Comparison of ENCODE assay signal across 10 mouse cellular contexts in genomic region chr2:103138529-103139265, GRCm38 (mm10).
DNase-seq lines count a peak whose midpoint lies in the region; ATAC-seq and TF ChIP-seq lines count a peak whose summit lies in the region.
"Had no signal": no experiment of that assay in that cellular context is flagged by ENCODE, and none has a peak within 500 bp of the region (broad histone marks: within the 10 kb centered on the region; RNA-seq: fewer than 3 reads in every experiment).

No protein-coding gene starts in this region.

- peak; percentile 12 for DNase-seq in heart, postnatal 0 days (ENCODE audit: low spot score)
- no peak for DNase-seq in heart, adult 8-10 months (ENCODE audit: low spot score)
- peak; percentile 39 for DNase-seq in brain, embryonic 14.5 days (ENCODE audit: low read depth)
- DNase-seq in kidney, postnatal 0 days (ENCODE audit: low spot score) = peak; percentile 17
- DNase-seq in lung, postnatal 25 days (ENCODE audit: low spot score) = peak; percentile 80
- DNase-seq in cerebellum, adult 8-10 months = no peak
- no peak for DNase-seq in gastrocnemius, postnatal 10 days
- DNase-seq: gastrocnemius, postnatal 14 days had no signal

- no peak for TF ChIP-seq POLR2A in brain, embryonic 14.5 days (IDR thresholded peaks at IDR 0.05; ENCODE audit: borderline replicate concordance, extremely low read depth, insufficient read depth, insufficient read length, poor library complexity, severe bottlenecking)

- H3K9me3 ChIP-seq in heart, postnatal 0 days (replicated peaks; ENCODE audit: control insufficient read depth, low read length) = no peaks in the 10 kb centered on the region
- no peaks in the 10 kb centered on the region for H3K9me3 ChIP-seq in kidney, postnatal 0 days (replicated peaks; ENCODE audit: low read length)
- H3K9me3 ChIP-seq in hindbrain, embryonic 13.5 days = no peaks in the 10 kb centered on the region
- H3K9me3 ChIP-seq: G1E had no signal

- H3K36me3 ChIP-seq in heart, postnatal 0 days (replicated peaks; ENCODE audit: control insufficient read depth, insufficient read depth, low read length) = no peaks in the 10 kb centered on the region
- no peaks in the 10 kb centered on the region for H3K36me3 ChIP-seq in kidney, postnatal 0 days (ENCODE audit: insufficient read depth, low read length)
- no peaks in the 10 kb centered on the region for H3K36me3 ChIP-seq in hindbrain, embryonic 13.5 days
- H3K36me3 ChIP-seq: G1E had no signal

- H3K4me1 ChIP-seq in heart, postnatal 0 days (ENCODE audit: control insufficient read depth, insufficient read depth) = no peaks in the 10 kb centered on the region
- 0 out of 2 replicates have a peak, but pooled peaks cover 6% of the 10 kb centered on the region for H3K4me1 ChIP-seq in kidney, postnatal 0 days (replicated peaks; ENCODE audit: insufficient read depth, low read length)
- H3K4me1 ChIP-seq in hindbrain, embryonic 13.5 days (replicated peaks) = no peaks in the 10 kb centered on the region

- ATAC-seq in heart, postnatal 0 days (ENCODE audit: insufficient read depth, low read depth) = no peak
- ATAC-seq in kidney, postnatal 0 days (replicated peaks; ENCODE audit: low FRiP score, low read depth) = peak; percentile 71
- ATAC-seq in hindbrain, embryonic 13.5 days (ENCODE audit: low FRiP score) = no peak

- H3K9ac ChIP-seq in heart, postnatal 0 days (replicated peaks; ENCODE audit: low read depth, low read length) = no peak overlapping the region
- H3K9ac ChIP-seq in kidney, postnatal 0 days (ENCODE audit: low read depth, low read length) = no peak overlapping the region
- no peak overlapping the region for H3K9ac ChIP-seq in hindbrain, embryonic 13.5 days

- H3K27me3 ChIP-seq in heart, postnatal 0 days (ENCODE audit: control insufficient read depth, insufficient read depth, low read length) = no peaks in the 10 kb centered on the region
- H3K27me3 ChIP-seq in kidney, postnatal 0 days (ENCODE audit: insufficient read depth, low read length) = no peaks in the 10 kb centered on the region
- H3K27me3 ChIP-seq in hindbrain, embryonic 13.5 days = no peaks in the 10 kb centered on the region

- 20% methylated on average over 8 of the region's 8 CpGs for WGBS in heart, postnatal 0 days
- WGBS in kidney, postnatal 0 days = 45% methylated on average over 8 of the region's 8 CpGs
- 77% methylated on average over 8 of the region's 8 CpGs for WGBS in hindbrain, embryonic 13.5 days

- H3K4me2 ChIP-seq in heart, postnatal 0 days (ENCODE audit: low read depth, low read length) = no peak overlapping the region
- no peak overlapping the region for H3K4me2 ChIP-seq in kidney, postnatal 0 days (ENCODE audit: low read length)
- no peak overlapping the region for H3K4me2 ChIP-seq in hindbrain, embryonic 13.5 days

- TF ChIP-seq EP300 in heart, postnatal 0 days (IDR thresholded peaks at IDR 0.05; ENCODE audit: low read depth) = no peak

- TF ChIP-seq CTCF in heart, postnatal 0 days (IDR thresholded peaks at IDR 0.05; ENCODE audit: low read depth) = no peak
- TF ChIP-seq CTCF in brain, embryonic 14.5 days (IDR thresholded peaks at IDR 0.05; ENCODE audit: borderline replicate concordance, extremely low read depth, insufficient read depth, insufficient read length) = no peak
- TF ChIP-seq CTCF in kidney, postnatal 0 days (IDR thresholded peaks at IDR 0.05; ENCODE audit: low read depth) = peak; percentile 60

- no peak overlapping the region for H3K4me3 ChIP-seq in heart, postnatal 0 days (ENCODE audit: low read depth, low read length)
- H3K4me3 ChIP-seq in kidney, postnatal 0 days (replicated peaks; ENCODE audit: low read depth, low read length) = no peak overlapping the region
- H3K4me3 ChIP-seq in hindbrain, embryonic 13.5 days = no peak overlapping the region

- no peak overlapping the region for H3K27ac ChIP-seq in heart, postnatal 0 days (ENCODE audit: low read depth)
- peak overlapping the region; percentile 31 for H3K27ac ChIP-seq in kidney, postnatal 0 days
- H3K27ac ChIP-seq in hindbrain, embryonic 13.5 days = no peak overlapping the region

Comparison
In these comparisons a context has a peak if more than half of its experiments do, and no peak if none do; other contexts are left out.
1. DNase-seq: peak in heart, postnatal 0 days (single experiment), brain, embryonic 14.5 days (single experiment), kidney, postnatal 0 days (single experiment) and lung, postnatal 25 days (single experiment); none in heart, adult 8-10 months (single experiment), cerebellum, adult 8-10 months (single experiment) and gastrocnemius, postnatal 10 days (single experiment).